Mouse (Mus musculus) liver, adult 2 months (tissue): ENCODE results near the gene Anapc11.

Experiments
- CTCF ChIP-seq: fragments of 200-500 bp; IDR thresholded peaks from 2 replicates; pipeline ENCODE4 v1.5.1; 2011; ENCODE audit warnings: low read depth, low read length, control low read depth
- POLR2A ChIP-seq: fragments of 200-500 bp; IDR thresholded peaks from 2 replicates; pipeline ENCODE4 v1.6.1; 2011; ENCODE audit warnings: low read length, control low read depth; ENCODE audit not compliant: insufficient read depth; ENCODE audit errors: extremely low read depth

GRCm38 (mm10) chr11:120572752-120573584, 25.3 kb upstream of the Anapc11 start, which contains the start of gene P4hb:
- no peak for TF ChIP-seq CTCF
- TF ChIP-seq POLR2A = peak; percentile 99
